Mouse (Mus musculus) heart, embryonic 12.5 days (tissue): ENCODE results near the gene Kifc1. TPM values are rescaled to one million over a fixed set of nuclear protein-coding genes. Genes with fewer than 3 reads are reported as not detected.

Experiments
- ATAC-seq: fragments of 200-750 bp; cut with Nextera tagmentation; 2 replicates; pipeline ENCODE4 v1.8.0; 2017; ENCODE audit warnings: moderate TSS enrichment, moderate library complexity; ENCODE audit not compliant: insufficient number of reproducible peaks, low FRiP score
- H3K27ac ChIP-seq: fragments of 300-500 bp; sonication (generic); 2 replicates; pipeline ENCODE4 v1.5.1; 2016; ENCODE audit warnings: mild to moderate bottlenecking, moderate library complexity; ENCODE audit not compliant: poor library complexity, severe bottlenecking
- H3K27me3 ChIP-seq: fragments of 300-500 bp; sonication (generic); replicated peaks from 2 replicates; pipeline ENCODE4 v1.6.1; 2016; ENCODE audit warnings: mild to moderate bottlenecking, moderate library complexity
- H3K36me3 ChIP-seq: fragments of 300-500 bp; sonication (generic); 2 replicates; pipeline ENCODE4 v1.6.1; 2016; ENCODE audit warnings: mild to moderate bottlenecking, moderate library complexity
- H3K4me1 ChIP-seq: fragments of 300-500 bp; sonication (generic); replicated peaks from 2 replicates; pipeline ENCODE4 v1.6.1; 2016; ENCODE audit warnings: mild to moderate bottlenecking
- H3K4me2 ChIP-seq: fragments of 300-500 bp; sonication (generic); 2 replicates; pipeline ENCODE4 v1.6.1; 2016; ENCODE audit warnings: mild to moderate bottlenecking, moderate library complexity
- H3K4me3 ChIP-seq: fragments of 300-500 bp; sonication (generic); 2 replicates; pipeline ENCODE4 v1.5.1; 2016; ENCODE audit warnings: mild to moderate bottlenecking
- H3K9ac ChIP-seq: fragments of 300-500 bp; sonication (generic); 2 replicates; pipeline ENCODE4 v1.6.1; 2016; ENCODE audit warnings: mild to moderate bottlenecking, moderate library complexity
- H3K9me3 ChIP-seq: fragments of 300-500 bp; sonication (generic); replicated peaks from 2 replicates; pipeline ENCODE4 v1.6.1; 2016; ENCODE audit warnings: mild to moderate bottlenecking, moderate library complexity
- WGBS: fragments of 180-500 bp; shearing (Covaris S2); methylation state at CpG from one replicate; pipeline ENCODE4 v1.1.7; 2016; 5-methylcytosine and 5-hydroxymethylcytosine counted together
- polyA plus RNA-seq: library from polyadenylated mRNA; unstranded; fragments of >200 nt; fragmentation: Nextera tagmentation; extraction: Ambion mirVana; gene quantifications from 2 replicates; pipeline ENCODE4 v1.2.1, GENCODE M21; 2016

Kifc1 gene
- 3.5 and 5.5 TPM in 2 replicates for polyA plus RNA-seq

GRCm38 (mm10) chr17:33890533-33891059, at the start of gene Kifc1:
Gene Kifc1 (minus strand): TSS chr17:33890661.
- 0% methylated on average over 49 of the region's 49 CpGs for WGBS
- H3K4me3 ChIP-seq = peak within 1 kb of the TSS; percentile 92
- 0 out of 2 replicates have a peak, but pooled peaks cover 2% of the 10 kb centered on the region for H3K27me3 ChIP-seq
- no peaks in the 10 kb centered on the region for H3K9me3 ChIP-seq
- H3K4me1 ChIP-seq = peaks cover 20% of the 10 kb centered on the region
- H3K4me2 ChIP-seq = peak within 1 kb of the TSS; percentile 75
- H3K9ac ChIP-seq = peak within 1 kb of the TSS; percentile 86
- H3K36me3 ChIP-seq = peaks cover 14% of the 10 kb centered on the region
- ATAC-seq = peak; percentile 97
- peak within 1 kb of the TSS; percentile 88; the same call in 1 of the 2 replicates for H3K27ac ChIP-seq

DNA sequence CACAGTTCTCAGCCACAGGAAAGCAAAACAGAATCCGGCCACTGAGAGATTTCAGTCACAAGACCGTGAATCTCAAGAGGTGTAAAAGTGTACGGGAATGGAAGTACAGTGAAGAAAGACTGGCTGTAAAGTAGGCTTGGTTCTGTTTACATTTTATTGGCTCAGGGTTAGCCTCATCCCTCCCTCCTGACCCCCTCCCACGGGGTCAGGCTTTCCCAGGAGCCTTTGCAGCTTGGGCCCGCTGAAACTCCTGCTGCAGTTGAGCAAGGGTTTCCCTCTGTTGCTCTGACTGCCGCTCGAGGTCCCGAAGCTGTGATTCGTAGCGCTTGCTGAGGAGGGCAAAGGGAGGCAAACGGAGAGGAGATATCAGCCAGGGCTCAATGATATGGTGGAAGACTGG, 48.3 kb upstream of the Kifc1 start:
- Histone ChIP-seq H3K4me2 (peak overlapping the region; percentile 92), H3K4me1 (peaks cover 19% of the 10 kb centered on the region), H3K4me3 (peak overlapping the region; percentile 2; the same call in 1 of the 2 replicates), H3K9me3 (no peaks in the 10 kb centered on the region), H3K27ac (no peak overlapping the region), H3K9ac (no peak overlapping the region), H3K36me3 (peaks cover 62% of the 10 kb centered on the region), H3K27me3 (no peaks in the 10 kb centered on the region)
- 75% methylated on average over 11 of the region's 11 CpGs for WGBS
- ATAC-seq = no peak

DNA sequence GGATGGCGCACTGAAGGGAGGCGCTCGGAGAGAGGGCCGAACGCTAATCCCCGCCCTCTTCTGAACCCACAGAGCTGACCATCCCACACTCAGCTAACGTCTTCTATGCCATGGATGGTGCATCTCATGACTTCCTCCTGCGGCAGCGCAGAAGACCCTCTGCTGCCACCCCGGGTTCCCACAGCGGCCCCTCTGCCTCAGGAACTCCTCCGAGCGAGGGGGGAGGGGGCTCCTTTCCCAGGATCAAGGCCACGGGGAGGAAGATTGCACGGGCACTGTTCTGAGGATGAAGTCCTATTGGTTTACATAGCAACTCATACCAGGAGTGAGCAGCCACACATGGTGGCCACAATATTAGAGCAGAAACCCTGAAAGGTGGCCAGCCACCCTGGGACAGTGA, 46.5 kb upstream of the Kifc1 start:
- no peak overlapping the region for H3K27ac ChIP-seq
- peaks cover 68% of the 10 kb centered on the region for H3K36me3 ChIP-seq
- no peak overlapping the region for H3K4me3 ChIP-seq
- H3K27me3 ChIP-seq = no peaks in the 10 kb centered on the region
- WGBS = 85% methylated on average over 15 of the region's 15 CpGs
- no peak overlapping the region for H3K4me2 ChIP-seq
- ATAC-seq = no peak
- H3K4me1 ChIP-seq = peaks cover 19% of the 10 kb centered on the region
- H3K9ac ChIP-seq = no peak overlapping the region
- H3K9me3 ChIP-seq = no peaks in the 10 kb centered on the region

GRCm38 (mm10) chr17:33935422-33936055, 45.1 kb upstream of the Kifc1 start:
- Histone ChIP-seq H3K27me3 (no peaks in the 10 kb centered on the region), H3K9me3 (no peaks in the 10 kb centered on the region), H3K9ac (no peak overlapping the region), H3K27ac (no peak overlapping the region), H3K4me3 (no peak overlapping the region), H3K36me3 (peaks cover 66% of the 10 kb centered on the region), H3K4me2 (no peak overlapping the region), H3K4me1 (peaks cover 21% of the 10 kb centered on the region)
- no peak for ATAC-seq
- WGBS = 83% methylated on average over 21 of the region's 21 CpGs

- 93% methylated on average over 15 of the region's 15 CpGs for WGBS
- Histone ChIP-seq H3K9ac (no peak overlapping the region), H3K27me3 (no peaks in the 10 kb centered on the region), H3K36me3 (peaks cover 57% of the 10 kb centered on the region), H3K4me1 (peaks cover 18% of the 10 kb centered on the region), H3K27ac (no peak overlapping the region), H3K9me3 (no peaks in the 10 kb centered on the region), H3K4me3 (no peak overlapping the region), H3K4me2 (no peak overlapping the region)
- ATAC-seq = no peak
These were observed 42.5 kb upstream of the Kifc1 start for GRCm38 (mm10) chr17:33932970-33933369.

- Histone ChIP-seq H3K4me1 (peaks cover 21% of the 10 kb centered on the region), H3K9me3 (no peaks in the 10 kb centered on the region), H3K4me2 (no peak overlapping the region), H3K27me3 (no peaks in the 10 kb centered on the region), H3K36me3 (peaks cover 54% of the 10 kb centered on the region), H3K9ac (no peak overlapping the region), H3K27ac (no peak overlapping the region), H3K4me3 (no peak overlapping the region)
- no peak for ATAC-seq
- 91% methylated on average over 14 of the region's 14 CpGs for WGBS
These were observed 42.0 kb upstream of the Kifc1 start for GRCm38 (mm10) chr17:33932448-33932847.

DNA sequence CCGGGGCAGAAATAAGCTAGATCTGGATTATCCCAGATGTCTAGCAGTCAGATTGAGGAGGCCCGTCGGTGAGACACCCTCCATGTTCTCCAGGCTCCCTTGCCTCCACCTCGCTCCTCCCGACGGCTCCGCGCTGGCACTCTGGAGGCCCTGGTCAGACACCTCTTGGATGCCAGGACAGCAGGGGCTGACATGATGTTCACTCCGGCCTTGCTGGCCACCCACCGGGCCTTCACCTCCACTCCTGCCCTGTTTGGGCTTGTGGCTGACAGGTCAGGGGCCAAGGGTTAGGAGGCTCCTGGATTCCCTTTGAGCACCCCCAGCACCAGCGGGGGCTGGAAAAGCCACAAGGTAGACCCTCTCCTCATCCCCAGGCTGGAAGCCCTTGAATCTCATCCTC, 41.5 kb upstream of the Kifc1 start:
- H3K27me3 ChIP-seq = no peaks in the 10 kb centered on the region
- no peak for ATAC-seq
- no peaks in the 10 kb centered on the region for H3K9me3 ChIP-seq
- H3K27ac ChIP-seq = no peak overlapping the region
- H3K4me2 ChIP-seq = no peak overlapping the region
- WGBS = 90% methylated on average over 11 of the region's 11 CpGs
- no peak overlapping the region for H3K9ac ChIP-seq
- H3K4me3 ChIP-seq = no peak overlapping the region
- H3K36me3 ChIP-seq = peaks cover 54% of the 10 kb centered on the region
- H3K4me1 ChIP-seq = peaks cover 21% of the 10 kb centered on the region

DNA sequence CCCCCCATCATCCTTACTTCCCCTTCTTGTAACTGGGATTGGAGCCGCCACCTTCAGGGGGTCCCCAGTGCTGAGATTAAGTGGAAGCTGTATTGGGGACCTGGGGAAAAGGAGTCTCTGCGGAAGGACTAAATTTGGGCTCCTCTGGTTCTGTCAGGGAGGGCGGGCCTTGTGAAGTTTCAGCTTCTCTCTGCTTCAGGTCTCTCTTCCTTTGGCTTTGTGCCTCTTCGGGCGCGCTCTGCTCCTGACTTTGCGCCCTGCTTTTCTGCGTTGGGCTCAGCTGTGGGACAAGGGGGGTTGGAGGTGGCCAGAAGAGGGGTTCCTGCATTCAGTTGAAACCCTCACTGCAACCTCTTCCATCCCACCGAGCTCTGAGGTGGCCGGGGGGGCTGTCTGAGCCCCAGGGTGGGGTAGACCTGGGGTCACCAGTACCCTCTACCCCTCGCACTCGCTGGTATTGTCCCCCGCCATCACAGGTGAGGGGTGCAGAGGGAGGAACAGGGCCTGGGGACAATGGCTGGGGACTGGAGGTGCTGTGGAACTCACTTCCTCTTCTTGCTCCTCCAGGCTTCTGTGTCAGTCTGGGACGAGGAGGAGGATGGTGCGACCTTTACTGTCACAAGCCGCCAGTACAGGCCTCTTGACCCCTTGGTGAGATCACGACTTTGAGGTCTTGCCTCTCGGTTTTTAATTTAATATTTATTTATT, 40.9 kb upstream of the Kifc1 start:
- Histone ChIP-seq H3K36me3 (peaks cover 54% of the 10 kb centered on the region), H3K4me1 (peaks cover 21% of the 10 kb centered on the region), H3K9ac (peak overlapping the region; percentile 95), H3K9me3 (no peaks in the 10 kb centered on the region), H3K27me3 (no peaks in the 10 kb centered on the region), H3K27ac (no peak overlapping the region), H3K4me3 (peak overlapping the region; percentile 77), H3K4me2 (peak overlapping the region; percentile 95)
- ATAC-seq = no peak
- 34% methylated on average over 18 of the region's 18 CpGs for WGBS

DNA sequence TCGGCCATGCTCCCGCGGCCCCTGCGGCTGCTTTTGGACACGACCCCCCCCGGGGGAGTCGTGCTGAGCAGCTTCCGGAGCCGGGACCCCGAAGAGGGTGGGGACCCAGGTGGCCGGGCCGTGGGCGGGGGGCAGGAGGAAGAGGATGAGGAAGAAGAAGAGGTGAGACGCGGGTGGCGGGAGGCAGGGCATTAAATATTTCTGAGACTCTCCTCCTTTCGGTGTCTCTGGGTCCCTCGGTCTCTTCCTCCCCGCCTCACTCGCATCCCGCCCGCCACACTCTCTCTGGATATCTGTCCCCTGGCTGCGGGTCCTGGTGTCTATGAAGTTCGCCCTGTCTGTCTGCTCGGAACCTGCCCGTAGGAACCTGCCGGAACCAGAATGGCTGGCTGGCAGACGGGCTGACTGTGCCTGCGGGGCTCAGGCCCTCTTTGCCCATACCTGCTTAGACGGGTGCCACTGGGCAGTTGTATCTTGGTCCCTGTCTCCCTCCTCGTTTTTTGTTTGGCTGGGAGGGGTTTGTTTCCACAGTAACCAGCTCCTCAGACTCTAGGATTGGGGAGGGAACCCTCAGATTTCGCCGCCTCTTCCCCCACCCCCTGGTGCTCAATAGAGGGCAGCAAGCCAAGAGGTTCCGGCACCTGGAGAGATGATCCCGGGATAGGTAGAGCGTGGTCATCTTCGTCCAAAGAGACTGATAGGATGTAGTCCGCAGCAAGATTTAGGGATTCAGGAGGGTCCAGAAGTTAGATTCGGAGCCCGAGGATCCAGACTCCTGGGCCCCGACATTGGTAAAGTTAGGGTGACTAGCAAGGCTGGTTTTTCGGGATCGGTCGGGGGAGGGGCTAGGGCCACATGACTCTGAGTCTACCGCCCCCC, 40.1 kb upstream of the Kifc1 start:
- H3K27ac ChIP-seq = peak overlapping the region; percentile 99
- WGBS = 1% methylated on average over 45 of the region's 45 CpGs
- H3K4me1 ChIP-seq = peaks cover 21% of the 10 kb centered on the region
- peaks cover 52% of the 10 kb centered on the region for H3K36me3 ChIP-seq
- no peaks in the 10 kb centered on the region for H3K9me3 ChIP-seq
- H3K4me3 ChIP-seq = peak overlapping the region; percentile 77
- H3K9ac ChIP-seq = peak overlapping the region; percentile 95
- peak overlapping the region; percentile 95 for H3K4me2 ChIP-seq
- peak; percentile 9; the same call in 1 of the 2 replicates for ATAC-seq
- no peaks in the 10 kb centered on the region for H3K27me3 ChIP-seq

GRCm38 (mm10) chr17:33929371-33930279, 39.2 kb upstream of the Kifc1 start, which contains the start of gene Rgl2:
Gene Rgl2 (plus strand): TSS chr17:33929543.
- under 1% methylated on average over 70 of the region's 80 CpGs for whole genome bisulfite sequencing
- H3K9me3 ChIP-seq = no peaks in the 10 kb centered on the region
- ATAC-seq = peak; percentile 82
- H3K9ac ChIP-seq = peak within 1 kb of the TSS; percentile 95
- H3K4me2 ChIP-seq = peak within 1 kb of the TSS; percentile 95
- peaks cover 51% of the 10 kb centered on the region for H3K36me3 ChIP-seq
- H3K4me1 ChIP-seq = peaks cover 21% of the 10 kb centered on the region
- H3K27me3 ChIP-seq = no peaks in the 10 kb centered on the region
- peak within 1 kb of the TSS; percentile 77 for H3K4me3 ChIP-seq
- peak within 1 kb of the TSS; percentile 99 for H3K27ac ChIP-seq
